Mouse (Mus musculus): Measurements from ENCODE around the gene Mpped2. TPM values are rescaled to one million over a fixed set of nuclear protein-coding genes. Genes with fewer than 3 reads are reported as not detected.

The Mpped2 gene
- total and polyA plus RNA-seq, 2 experiments from 2014 or later: 39.1 to 80.0 TPM

DNA sequence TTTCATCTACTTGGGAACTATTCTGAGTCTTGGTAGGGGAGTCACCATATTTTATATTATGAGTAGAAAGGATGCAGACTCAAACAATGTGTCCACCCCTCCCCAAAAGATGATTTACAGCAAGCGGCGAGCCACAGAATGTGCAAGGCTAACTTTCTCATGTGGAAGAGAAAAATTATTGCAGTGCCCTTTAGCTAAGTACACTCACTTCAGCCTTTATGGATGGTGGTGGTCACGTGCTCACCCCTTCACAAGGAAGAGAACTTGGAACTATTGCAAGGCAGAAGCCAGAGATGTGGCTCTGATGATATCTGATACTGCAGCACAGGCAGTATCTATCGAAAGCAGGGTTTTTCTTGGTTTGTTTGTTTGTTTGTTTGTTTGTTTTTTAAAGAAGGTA is 38.4 kb downstream of the Mpped2 start:
- Histone ChIP-seq H3K27me3 (ENCODE audit: insufficient read depth, low read length) (no peaks in the 10 kb centered on the region), H3K4me2 (ENCODE audit: low read depth, low read length) (no peak overlapping the region), H3K9me3 (ENCODE audit: low read length) (no peaks in the 10 kb centered on the region), H3K9ac (replicated peaks; ENCODE audit: low read length) (no peak overlapping the region), H3K4me1 (ENCODE audit: insufficient read depth, low read length) (peaks cover 3% of the 10 kb centered on the region; the same call in 1 of the 2 replicates), H3K27ac (no peak overlapping the region), H3K36me3 (ENCODE audit: insufficient read depth, low read length) (no peaks in the 10 kb centered on the region), H3K4me3 (ENCODE audit: low read length) (no peak overlapping the region)
- no peak for DNase-seq (ENCODE audit: low spot score)
- WGBS: 90% methylated on average over 4 of the region's 4 CpGs
- TF ChIP-seq CTCF (IDR thresholded peaks at IDR 0.05; ENCODE audit: low read depth): no peak
- no peak for ATAC-seq

DNA sequence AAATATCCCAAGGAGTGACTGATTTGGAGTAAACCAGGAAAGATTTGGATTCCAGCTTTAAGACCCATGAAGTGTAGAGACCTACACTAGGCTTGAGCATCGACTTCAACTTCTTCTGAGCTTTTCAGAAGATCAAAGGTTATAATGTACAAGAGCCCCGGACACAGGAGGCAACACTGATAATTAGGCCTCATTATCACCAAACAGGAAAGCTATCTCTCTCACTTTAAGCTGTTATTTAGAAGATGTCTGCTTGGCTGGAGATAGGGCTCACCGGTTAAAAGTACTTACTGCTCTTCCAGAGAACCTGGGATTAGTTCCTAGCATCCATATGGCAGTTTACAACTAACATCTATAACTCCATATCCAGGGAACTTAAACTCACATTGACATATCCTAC is 39.1 kb downstream of the Mpped2 start:
- Histone ChIP-seq H3K9ac (replicated peaks; ENCODE audit: low read length) (no peak overlapping the region), H3K9me3 (ENCODE audit: low read length) (no peaks in the 10 kb centered on the region), H3K4me1 (ENCODE audit: insufficient read depth, low read length) (peaks cover 3% of the 10 kb centered on the region; the same call in 1 of the 2 replicates), H3K36me3 (ENCODE audit: insufficient read depth, low read length) (no peaks in the 10 kb centered on the region), H3K4me3 (ENCODE audit: low read length) (no peak overlapping the region), H3K27ac (no peak overlapping the region), H3K27me3 (ENCODE audit: insufficient read depth, low read length) (no peaks in the 10 kb centered on the region), H3K4me2 (ENCODE audit: low read depth, low read length) (no peak overlapping the region)
- TF ChIP-seq CTCF (IDR thresholded peaks at IDR 0.05; ENCODE audit: low read depth): no peak
- 76% methylated on average over 3 of the region's 3 CpGs for WGBS
- no peak for DNase-seq (ENCODE audit: low spot score)
- ATAC-seq: no peak

DNA sequence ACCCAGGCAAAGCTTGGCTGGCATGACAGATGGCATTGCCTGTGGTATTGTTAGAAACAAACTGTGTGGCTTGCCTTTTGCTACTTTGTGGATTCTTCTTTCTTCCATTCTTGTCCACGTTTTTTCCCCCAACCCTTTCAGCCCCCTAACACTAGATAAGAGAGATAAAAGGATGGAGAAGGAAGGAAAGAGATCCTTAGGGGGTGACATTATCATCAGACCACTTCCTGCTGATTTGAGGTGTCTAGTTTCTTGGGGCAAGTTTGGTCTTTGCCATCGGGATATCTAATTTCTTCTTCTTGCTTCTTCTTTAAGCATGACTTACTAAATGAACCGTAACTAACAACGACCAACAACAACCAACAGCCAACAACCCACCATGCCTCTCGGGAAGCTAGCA is 40.3 kb downstream of the Mpped2 start:
- H3K9me3 ChIP-seq (ENCODE audit: low read length): no peaks in the 10 kb centered on the region
- H3K27ac ChIP-seq: no peak overlapping the region
- no peak overlapping the region for H3K9ac ChIP-seq (replicated peaks; ENCODE audit: low read length)
- H3K4me2 ChIP-seq (ENCODE audit: low read depth, low read length): no peak overlapping the region
- ATAC-seq (no peak), DNase-seq (ENCODE audit: low spot score) (no peak)
- no peak for TF ChIP-seq CTCF (IDR thresholded peaks at IDR 0.05; ENCODE audit: low read depth)
- no peaks in the 10 kb centered on the region for H3K36me3 ChIP-seq (ENCODE audit: insufficient read depth, low read length)
- no peaks in the 10 kb centered on the region for H3K27me3 ChIP-seq (ENCODE audit: insufficient read depth, low read length)
- no peak overlapping the region for H3K4me3 ChIP-seq (ENCODE audit: low read length)
- H3K4me1 ChIP-seq (ENCODE audit: insufficient read depth, low read length): peaks cover 3% of the 10 kb centered on the region; the same call in 1 of the 2 replicates
- 48% methylated on average over 5 of the region's 5 CpGs for WGBS

DNA sequence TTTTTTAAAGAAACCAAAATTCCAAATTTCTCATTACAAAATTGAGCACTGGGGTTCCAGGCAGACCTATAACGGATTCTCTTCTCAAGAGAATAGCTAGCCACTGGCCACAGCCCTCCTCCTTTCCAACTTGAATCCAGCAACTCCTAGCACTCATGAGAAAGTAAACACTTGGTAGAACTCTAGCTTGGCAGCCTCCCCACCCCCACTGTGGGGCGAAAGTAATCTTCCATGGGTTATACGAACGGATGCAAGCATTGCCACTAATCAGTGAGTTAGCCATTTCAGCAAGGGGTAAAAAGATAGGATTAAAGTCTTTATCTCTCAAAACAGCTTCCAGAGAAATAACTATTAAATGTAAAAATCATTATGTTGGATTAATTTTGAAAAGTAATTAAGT is 40.9 kb downstream of the Mpped2 start:
- no peaks in the 10 kb centered on the region for H3K27me3 ChIP-seq (ENCODE audit: insufficient read depth, low read length)
- H3K9ac ChIP-seq (replicated peaks; ENCODE audit: low read length): no peak overlapping the region
- H3K4me3 ChIP-seq (ENCODE audit: low read length): no peak overlapping the region
- peaks cover 3% of the 10 kb centered on the region; the same call in 1 of the 2 replicates for H3K4me1 ChIP-seq (ENCODE audit: insufficient read depth, low read length)
- H3K36me3 ChIP-seq (ENCODE audit: insufficient read depth, low read length): no peaks in the 10 kb centered on the region
- no peak overlapping the region for H3K4me2 ChIP-seq (ENCODE audit: low read depth, low read length)
- no peaks in the 10 kb centered on the region for H3K9me3 ChIP-seq (ENCODE audit: low read length)
- no peak for ATAC-seq
- no peak for DNase-seq (ENCODE audit: low spot score)
- TF ChIP-seq CTCF (IDR thresholded peaks at IDR 0.05; ENCODE audit: low read depth): no peak
- 58% methylated on average over 4 of the region's 4 CpGs for WGBS
- no peak overlapping the region for H3K27ac ChIP-seq

DNA sequence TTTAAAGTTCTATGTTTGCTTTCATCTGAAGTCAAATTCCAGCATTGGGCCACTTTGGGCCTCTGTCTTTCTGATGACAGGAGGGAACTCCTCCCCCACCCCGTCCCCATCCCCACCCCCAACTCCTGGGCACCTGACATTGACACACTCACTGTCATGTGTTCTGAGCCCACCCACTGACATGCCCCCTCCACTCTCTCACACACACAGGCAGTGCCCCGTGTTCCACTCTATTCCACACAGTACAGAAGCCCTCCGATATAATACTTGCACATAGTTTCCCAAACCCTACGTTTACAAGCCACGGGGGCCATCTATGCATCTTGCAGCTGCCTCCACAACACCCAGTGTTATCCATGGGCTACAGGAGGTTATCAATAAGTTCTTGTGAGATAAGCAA is 42.1 kb downstream of the Mpped2 start:
- no peaks in the 10 kb centered on the region for H3K27me3 ChIP-seq (ENCODE audit: insufficient read depth, low read length)
- H3K9ac ChIP-seq (replicated peaks; ENCODE audit: low read length): no peak overlapping the region
- peaks cover 3% of the 10 kb centered on the region; the same call in 1 of the 2 replicates for H3K4me1 ChIP-seq (ENCODE audit: insufficient read depth, low read length)
- H3K9me3 ChIP-seq (ENCODE audit: low read length): no peaks in the 10 kb centered on the region
- H3K27ac ChIP-seq: no peak overlapping the region
- 76% methylated on average over 5 of the region's 5 CpGs for WGBS
- ATAC-seq (no peak), DNase-seq (ENCODE audit: low spot score) (no peak)
- no peaks in the 10 kb centered on the region for H3K36me3 ChIP-seq (ENCODE audit: insufficient read depth, low read length)
- H3K4me3 ChIP-seq (ENCODE audit: low read length): no peak overlapping the region
- TF ChIP-seq CTCF (IDR thresholded peaks at IDR 0.05; ENCODE audit: low read depth): no peak
- H3K4me2 ChIP-seq (ENCODE audit: low read depth, low read length): no peak overlapping the region

DNA sequence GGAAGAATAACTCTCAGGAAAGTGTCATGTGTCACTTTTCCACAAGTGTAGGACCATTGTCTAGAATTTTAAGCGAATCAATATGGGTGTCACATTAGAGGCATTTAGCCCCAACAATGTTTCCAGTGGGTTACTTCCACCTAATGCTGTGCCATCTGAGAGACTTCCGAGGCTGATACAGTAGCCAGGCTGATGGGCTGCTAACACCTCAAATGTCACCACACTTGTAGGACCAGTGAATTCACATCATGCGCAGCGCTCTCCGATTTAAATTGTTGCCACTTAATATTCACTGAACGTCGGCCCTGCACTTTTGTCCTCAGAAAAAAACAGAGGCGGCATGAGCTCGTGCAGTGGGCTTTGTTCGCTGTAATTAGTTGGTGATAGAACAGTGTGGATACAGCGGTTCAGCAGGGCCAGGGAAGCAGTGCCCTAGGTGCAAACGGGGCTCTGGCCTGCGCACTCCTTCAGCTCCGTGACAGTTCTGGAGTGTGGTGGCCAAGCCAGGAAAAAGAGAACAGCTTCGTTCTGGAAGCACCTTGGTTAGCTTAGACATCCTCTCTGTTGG is 42.8 kb downstream of the Mpped2 start:
- Histone ChIP-seq H3K9me3 (ENCODE audit: low read length) (no peaks in the 10 kb centered on the region), H3K27me3 (ENCODE audit: insufficient read depth, low read length) (no peaks in the 10 kb centered on the region), H3K36me3 (ENCODE audit: insufficient read depth, low read length) (no peaks in the 10 kb centered on the region), H3K9ac (replicated peaks; ENCODE audit: low read length) (no peak overlapping the region), H3K4me2 (ENCODE audit: low read depth, low read length) (0 out of 2 replicates have a peak overlapping the region, but pooled peaks have one; percentile 19), H3K4me1 (ENCODE audit: insufficient read depth, low read length) (peaks cover 3% of the 10 kb centered on the region; the same call in 1 of the 2 replicates), H3K27ac (no peak overlapping the region), H3K4me3 (ENCODE audit: low read length) (no peak overlapping the region)
- no peak for TF ChIP-seq CTCF (IDR thresholded peaks at IDR 0.05; ENCODE audit: low read depth)
- ATAC-seq (0 out of 2 replicates have a peak, but pooled peaks have one; percentile 38), DNase-seq (ENCODE audit: low spot score) (no peak)
- 33% methylated on average over 15 of the region's 15 CpGs for WGBS

DNA sequence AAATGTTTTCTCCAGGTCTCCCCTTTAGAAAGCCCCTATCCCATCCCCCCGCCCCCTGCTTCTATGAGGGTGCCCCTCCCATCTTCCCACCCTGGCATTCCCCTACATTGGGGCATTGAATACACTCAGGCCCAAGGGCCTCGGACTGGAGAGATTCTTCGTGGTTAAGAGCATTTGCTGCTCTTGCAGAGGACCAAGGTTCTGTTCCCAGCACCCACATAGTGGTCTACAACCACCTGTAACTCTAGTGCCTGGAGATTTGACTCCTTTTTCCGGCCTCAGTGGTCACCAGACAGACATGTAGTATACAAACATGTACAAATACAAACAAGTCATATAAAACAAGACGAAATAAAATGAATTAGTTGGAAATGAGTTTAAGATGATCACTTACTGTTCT is 45.9 kb downstream of the Mpped2 start:
- DNase-seq (ENCODE audit: low spot score): no peak
- no peaks in the 10 kb centered on the region for H3K36me3 ChIP-seq (ENCODE audit: insufficient read depth, low read length)
- WGBS: 93% methylated on average over 5 of the region's 5 CpGs
- no peak for TF ChIP-seq CTCF (IDR thresholded peaks at IDR 0.05; ENCODE audit: low read depth)
- no peaks in the 10 kb centered on the region for H3K27me3 ChIP-seq (ENCODE audit: insufficient read depth, low read length)
- H3K9me3 ChIP-seq (ENCODE audit: low read length): no peaks in the 10 kb centered on the region
- no peak for ATAC-seq
- H3K27ac ChIP-seq: no peak overlapping the region
- peaks cover 3% of the 10 kb centered on the region; the same call in 1 of the 2 replicates for H3K4me1 ChIP-seq (ENCODE audit: insufficient read depth, low read length)
- no peak overlapping the region for H3K4me3 ChIP-seq (ENCODE audit: low read length)
- H3K9ac ChIP-seq (replicated peaks; ENCODE audit: low read length): no peak overlapping the region
- H3K4me2 ChIP-seq (ENCODE audit: low read depth, low read length): no peak overlapping the region

All from hindbrain, postnatal 0 days (tissue).